Mouse (Mus musculus) spleen, adult 2 months (tissue): ENCODE measurements around the gene Nploc4.

ENCODE experiments used
- CTCF ChIP-seq: fragments of 200-500 bp; IDR thresholded peaks from 2 replicates; pipeline ENCODE4 v1.5.1; 2011; ENCODE audit warnings: mild to moderate bottlenecking, inconsistent platforms; ENCODE audit not compliant: insufficient read depth, insufficient read length, insufficient replicate concordance; ENCODE audit errors: extremely low read depth
- POLR2A ChIP-seq: fragments of 200-500 bp; IDR thresholded peaks from 2 replicates; pipeline ENCODE4 v1.6.1; 2011; ENCODE audit warnings: low read depth, low read length, inconsistent platforms

- TF ChIP-seq CTCF (peak; percentile 57; the same call in 1 of the 2 replicates), POLR2A (no peak)
Measured at GRCm38 (mm10) chr11:120423569-120424295, 13.8 kb downstream of the Nploc4 start.
